Comparison of ENCODE assay signal across 20 mouse cellular contexts in genomic region chr2:163874877-163875276, GRCm38 (mm10). TPM values are rescaled to one million over a fixed set of nuclear protein-coding genes. Genes with fewer than 3 reads are reported as not detected.
DNase-seq lines count a peak whose midpoint lies in the region; ATAC-seq and TF ChIP-seq lines count a peak whose summit lies in the region.
"Had no signal": no experiment of that assay in that cellular context is flagged by ENCODE, and none has a peak within 500 bp of the region (broad histone marks: within the 10 kb centered on the region; RNA-seq: fewer than 3 reads in every experiment).

No protein-coding gene starts in this region.

- peak; percentile 54; the same call in 1 of the 2 replicates for ATAC-seq in neural tube, embryonic 12.5 days (ENCODE audit: low FRiP score, low read depth)
- peak; percentile 70 for ATAC-seq in hindbrain, embryonic 16.5 days
- ATAC-seq in midbrain, embryonic 16.5 days: peak; percentile 54; the same call in 1 of the 2 replicates
- ATAC-seq: activated CD4-positive, CD25-positive, alpha-beta regulatory T cell, adult 4 months; Patski had no signal

- peaks cover 17% of the 10 kb centered on the region for H3K4me1 ChIP-seq in neural tube, embryonic 12.5 days
- H3K4me1 ChIP-seq in hindbrain, embryonic 16.5 days (ENCODE audit: control insufficient read depth, insufficient read depth, low read depth, low read length): peaks cover 29% of the 10 kb centered on the region
- H3K4me1 ChIP-seq in midbrain, embryonic 16.5 days (ENCODE audit: control insufficient read depth, insufficient read depth, low read length): peaks cover 23% of the 10 kb centered on the region
- H3K4me1 ChIP-seq: embryonic facial prominence, embryonic 12.5 days; liver, embryonic 13.5 days had no signal

- H3K4me2 ChIP-seq in neural tube, embryonic 12.5 days (replicated peaks): no peak overlapping the region
- no peak overlapping the region for H3K4me2 ChIP-seq in hindbrain, embryonic 16.5 days (ENCODE audit: low read length)
- no peak overlapping the region for H3K4me2 ChIP-seq in midbrain, embryonic 16.5 days (ENCODE audit: low read length)
- H3K4me2 ChIP-seq: embryonic facial prominence, embryonic 12.5 days; liver, embryonic 13.5 days had no signal

- no peaks in the 10 kb centered on the region for H3K36me3 ChIP-seq in neural tube, embryonic 12.5 days
- H3K36me3 ChIP-seq in hindbrain, embryonic 16.5 days (ENCODE audit: control insufficient read depth, insufficient read depth, low read length): no peaks in the 10 kb centered on the region
- no peaks in the 10 kb centered on the region for H3K36me3 ChIP-seq in midbrain, embryonic 16.5 days (ENCODE audit: control insufficient read depth, insufficient read depth, low read length)
- H3K36me3 ChIP-seq: embryonic facial prominence, embryonic 12.5 days; liver, embryonic 13.5 days had no signal

- no peak overlapping the region for H3K4me3 ChIP-seq in neural tube, embryonic 12.5 days
- H3K4me3 ChIP-seq in hindbrain, embryonic 16.5 days (ENCODE audit: low read length): no peak overlapping the region
- H3K4me3 ChIP-seq in midbrain, embryonic 16.5 days (ENCODE audit: low read depth, low read length): no peak overlapping the region
- no peak overlapping the region for H3K4me3 ChIP-seq in layer of hippocampus, adult 2 months
- H3K4me3 ChIP-seq: embryonic facial prominence, embryonic 12.5 days; liver, embryonic 13.5 days had no signal

- WGBS in neural tube, embryonic 12.5 days: 31% methylated on average over 5 of the region's 5 CpGs
- whole genome bisulfite sequencing in hindbrain, embryonic 16.5 days: 15% methylated on average over 5 of the region's 5 CpGs
- WGBS in midbrain, embryonic 16.5 days: 9% methylated on average over 5 of the region's 5 CpGs

- no peak overlapping the region for H3K27ac ChIP-seq in neural tube, embryonic 12.5 days
- H3K27ac ChIP-seq in hindbrain, embryonic 16.5 days (ENCODE audit: low read depth, low read length): peak overlapping the region; percentile 12; the same call in 1 of the 2 replicates
- H3K27ac ChIP-seq in midbrain, embryonic 16.5 days (ENCODE audit: low read length): peak overlapping the region; percentile 2; the same call in 1 of the 2 replicates
- H3K27ac ChIP-seq in layer of hippocampus, adult 2 months: no peak overlapping the region
- H3K27ac ChIP-seq: embryonic facial prominence, embryonic 12.5 days; liver, embryonic 13.5 days had no signal

- no peaks in the 10 kb centered on the region for H3K9me3 ChIP-seq in neural tube, embryonic 12.5 days
- H3K9me3 ChIP-seq in hindbrain, embryonic 16.5 days (ENCODE audit: control insufficient read depth, low read length): no peaks in the 10 kb centered on the region
- no peaks in the 10 kb centered on the region for H3K9me3 ChIP-seq in midbrain, embryonic 16.5 days (replicated peaks; ENCODE audit: control insufficient read depth, low read length, poor library complexity, severe bottlenecking)
- H3K9me3 ChIP-seq: embryonic facial prominence, embryonic 12.5 days; liver, embryonic 13.5 days had no signal

- DNase-seq in neural tube, embryonic 10.5 days (ENCODE audit: extremely low spot score, low spot score): no peak
- DNase-seq in adrenal gland, adult 2 months: no peak
- DNase-seq in layer of hippocampus, adult 2 months (ENCODE audit: low spot score in 2 of 2): no peak
- no peak for DNase-seq in adrenal gland, postnatal 36 days
- DNase-seq: heart, postnatal 14 days; kidney, adult 9 months; liver, embryonic 13.5 days had no signal

- no peak overlapping the region for H3K9ac ChIP-seq in neural tube, embryonic 12.5 days
- no peak overlapping the region for H3K9ac ChIP-seq in hindbrain, embryonic 16.5 days (ENCODE audit: low read depth, low read length)
- peak overlapping the region; percentile 11 for H3K9ac ChIP-seq in midbrain, embryonic 16.5 days (ENCODE audit: low read depth, low read length)
- H3K9ac ChIP-seq: embryonic facial prominence, embryonic 12.5 days; liver, embryonic 13.5 days had no signal

- no peak for TF ChIP-seq CTCF in layer of hippocampus, adult 2 months (conservative IDR thresholded peaks at IDR 0.05)

- no peaks in the 10 kb centered on the region for H3K27me3 ChIP-seq in neural tube, embryonic 12.5 days (replicated peaks)
- no peaks in the 10 kb centered on the region for H3K27me3 ChIP-seq in hindbrain, embryonic 16.5 days (replicated peaks; ENCODE audit: control insufficient read depth, insufficient read depth, low read length)
- H3K27me3 ChIP-seq in midbrain, embryonic 16.5 days (ENCODE audit: control insufficient read depth, insufficient read depth, low read depth, low read length): no peaks in the 10 kb centered on the region
- H3K27me3 ChIP-seq: embryonic facial prominence, embryonic 12.5 days had no signal

RNA-seq across cellular contexts. Expression of gene Kcnk15, which starts 21.4 kb away (rescaled TPM):
- polyA plus RNA-seq in neural tube, embryonic 12.5 days (2016; fragmentation: Nextera tagmentation; extraction: Ambion mirVana): 0.10 TPM in 1 of 2 replicates, not detected in the other
- 0.24 and 0.30 TPM in 2 replicates for polyA plus RNA-seq in hindbrain, embryonic 16.5 days (2015; fragmentation: Nextera tagmentation; extraction: Ambion mirVana)
- 0.17 and 0.33 TPM in 2 replicates for polyA plus RNA-seq in midbrain, embryonic 16.5 days (2015; fragmentation: Nextera tagmentation; extraction: Ambion mirVana)
- total RNA-seq in adrenal gland, adult 2 months (2021): not detected
- polyA plus RNA-seq in adrenal gland, adult 2 months (2012; rRNA removed): 0.19 TPM in 1 of 2 replicates, not detected in the other
- not detected for total RNA-seq in layer of hippocampus, adult 2 months (2021)
- not detected for total RNA-seq in adrenal gland, postnatal 36 days (2021)
- total RNA-seq: gastrocnemius, postnatal 10 days; heart, postnatal 14 days had no signal
- polyA plus RNA-seq: activated CD4-positive, CD25-positive, alpha-beta regulatory T cell, adult 4 months; C2C12; embryonic facial prominence, embryonic 12.5 days; intestine, embryonic 14.5 days; limb, embryonic 11.5 days; liver, embryonic 13.5 days; lung, embryonic 16.5 days; Patski; stomach, embryonic 16.5 days had no signal

RNA-seq across cellular contexts. Expression of gene Rims4, which starts 43.6 kb away (rescaled TPM):
- 5.0 and 5.2 TPM in 2 replicates for polyA plus RNA-seq in neural tube, embryonic 12.5 days (2016; fragmentation: Nextera tagmentation; extraction: Ambion mirVana)
- polyA plus RNA-seq in hindbrain, embryonic 16.5 days (2015; fragmentation: Nextera tagmentation; extraction: Ambion mirVana): 7.9 and 16.6 TPM in 2 replicates
- 18.8 and 20.4 TPM in 2 replicates for polyA plus RNA-seq in midbrain, embryonic 16.5 days (2015; fragmentation: Nextera tagmentation; extraction: Ambion mirVana)
- total RNA-seq in adrenal gland, adult 2 months (2021): 100 to 1,000 TPM in 1 of 2 experiments, 10 to 100 TPM in 1; 89.5 to 154 TPM
- polyA plus RNA-seq in adrenal gland, adult 2 months (2012; rRNA removed): 36.4 and 60.2 TPM in 2 replicates
- 10 to 100 TPM; 37.0 to 39.9 TPM for total RNA-seq in layer of hippocampus, adult 2 months (2021)
- 100 to 1,000 TPM; 171 to 180 TPM for total RNA-seq in adrenal gland, postnatal 36 days (2021)
- polyA plus RNA-seq: activated CD4-positive, CD25-positive, alpha-beta regulatory T cell, adult 4 months; C2C12; Patski had no signal

RNA-seq across cellular contexts. Expression of gene Ccn5, which starts 54.2 kb away (rescaled TPM):
- 0.14 and 0.41 TPM in 2 replicates for polyA plus RNA-seq in neural tube, embryonic 12.5 days (2016; fragmentation: Nextera tagmentation; extraction: Ambion mirVana)
- polyA plus RNA-seq in hindbrain, embryonic 16.5 days (2015; fragmentation: Nextera tagmentation; extraction: Ambion mirVana): 0.20 and 0.31 TPM in 2 replicates
- 0.47 and 0.72 TPM in 2 replicates for polyA plus RNA-seq in midbrain, embryonic 16.5 days (2015; fragmentation: Nextera tagmentation; extraction: Ambion mirVana)
- total RNA-seq in adrenal gland, adult 2 months (2021): 1 to 10 TPM in 1 of 2 experiments, under 1 TPM in 1; 0.20 to 1.8 TPM
- 1.2 and 1.9 TPM in 2 replicates for polyA plus RNA-seq in adrenal gland, adult 2 months (2012; rRNA removed)
- total RNA-seq in layer of hippocampus, adult 2 months (2021): not detected
- under 1 TPM in 1 of 2 experiments, not detected in 1; 0.63 TPM for total RNA-seq in adrenal gland, postnatal 36 days (2021)
- total RNA-seq: layer of hippocampus, postnatal 14 days had no signal
- polyA plus RNA-seq: activated CD4-positive, CD25-positive, alpha-beta regulatory T cell, adult 4 months had no signal

Comparison
In these comparisons a context has a peak if more than half of its experiments do, and no peak if none do; other contexts are left out.
1. H3K27ac ChIP-seq: peak in hindbrain, embryonic 16.5 days (single experiment) and midbrain, embryonic 16.5 days (single experiment); none in neural tube, embryonic 12.5 days (single experiment) and layer of hippocampus, adult 2 months (single experiment).
2. Peak in every context shown above with its lines, with median percentiles within 50 percentile points of each other: ATAC-seq.